Mouse (Mus musculus) cerebellum, adult 11-12 months (tissue): ENCODE measurements around the gene Fam240a.

ENCODE experiments used
- DNase-seq: peaks from one replicate; pipeline ENCODE4 v3.0.0; 2022

The Fam240a gene

GRCm38 (mm10) chr9:110916786-110917185, at the start of gene Fam240a:
Gene Fam240a (minus strand): TSS chr9:110916861.
- DNase-seq = no peak

GRCm38 (mm10) chr9:110965910-110966231, 49.2 kb upstream of the Fam240a start:
- no peak for DNase-seq

GRCm38 (mm10) chr9:110965062-110965909, 48.6 kb upstream of the Fam240a start:
- no peak for DNase-seq

GRCm38 (mm10) chr9:110963566-110964115, 47.0 kb upstream of the Fam240a start:
- no peak for DNase-seq

GRCm38 (mm10) chr9:110961386-110961785, 44.7 kb upstream of the Fam240a start:
- no peak for DNase-seq

- no peak for DNase-seq
Measured at GRCm38 (mm10) chr9:110960230-110961149, 43.8 kb upstream of the Fam240a start.

GRCm38 (mm10) chr9:110959669-110960068, 43.0 kb upstream of the Fam240a start:
- no peak for DNase-seq

GRCm38 (mm10) chr9:110955962-110956361, 39.3 kb upstream of the Fam240a start:
- DNase-seq = no peak

GRCm38 (mm10) chr9:110954681-110955445, 38.2 kb upstream of the Fam240a start:
- DNase-seq = no peak

GRCm38 (mm10) chr9:110953550-110954461, 37.1 kb upstream of the Fam240a start:
- DNase-seq = no peak

GRCm38 (mm10) chr9:110952931-110953549, 36.4 kb upstream of the Fam240a start:
- no peak for DNase-seq

- DNase-seq = no peak
Measured at GRCm38 (mm10) chr9:110952398-110952797, 35.7 kb upstream of the Fam240a start.

- DNase-seq = no peak
Measured at GRCm38 (mm10) chr9:110951866-110952265, 35.2 kb upstream of the Fam240a start.

GRCm38 (mm10) chr9:110951397-110951796, 34.7 kb upstream of the Fam240a start, which contains the start of gene Lrrc2:
Gene Lrrc2 (plus strand): TSS chr9:110951545.
- no peak for DNase-seq

- DNase-seq = no peak
Measured at GRCm38 (mm10) chr9:110950109-110950508, 33.4 kb upstream of the Fam240a start.

GRCm38 (mm10) chr9:110948813-110949310, 32.2 kb upstream of the Fam240a start:
- DNase-seq = no peak

GRCm38 (mm10) chr9:110947900-110948299, 31.2 kb upstream of the Fam240a start:
- DNase-seq = no peak

GRCm38 (mm10) chr9:110947261-110947661, 30.6 kb upstream of the Fam240a start:
- DNase-seq = no peak

GRCm38 (mm10) chr9:110946548-110947044, 29.9 kb upstream of the Fam240a start:
- no peak for DNase-seq

GRCm38 (mm10) chr9:110945926-110946325, 29.3 kb upstream of the Fam240a start, which contains the start of gene Tdgf1:
Gene Tdgf1 (minus strand): TSS chr9:110946158.
- no peak for DNase-seq
